Mouse (Mus musculus) intestine, embryonic 14.5 days (tissue): ENCODE results near the gene Rab34. TPM values are rescaled to one million over a fixed set of nuclear protein-coding genes. Genes with fewer than 3 reads are reported as not detected.

Experiments
- ATAC-seq: fragments of 200-750 bp; cut with Nextera tagmentation; replicated peaks from 2 replicates; pipeline ENCODE4 v1.8.0; 2017; ENCODE audit warnings: low read depth, moderate number of reproducible peaks, moderate TSS enrichment, moderate library complexity; ENCODE audit not compliant: low FRiP score, low TSS enrichment
- DNase-seq: peaks from one replicate; pipeline ENCODE4 v3.0.0-alpha.2; 2018; ENCODE audit warnings: low spot score
- H3K27ac ChIP-seq: fragments of 300-500 bp; sonication (generic); 2 replicates; pipeline ENCODE4 v1.5.1; 2014; ENCODE audit warnings: low read depth, mild to moderate bottlenecking, control low read depth
- H3K27me3 ChIP-seq: fragments of 300-500 bp; sonication (generic); replicated peaks from 2 replicates; pipeline ENCODE4 v1.6.1; 2014; ENCODE audit warnings: low read length, control low read depth; ENCODE audit not compliant: control insufficient read depth, insufficient read depth
- H3K36me3 ChIP-seq: fragments of 300-500 bp; sonication (generic); 2 replicates; pipeline ENCODE4 v1.6.1; 2014; ENCODE audit warnings: low read length, control low read depth; ENCODE audit not compliant: control insufficient read depth, insufficient read depth
- H3K4me1 ChIP-seq: fragments of 300-500 bp; sonication (generic); replicated peaks from 2 replicates; pipeline ENCODE4 v1.6.1; 2014; ENCODE audit warnings: low read length, control low read depth, mixed read lengths; ENCODE audit not compliant: control insufficient read depth, insufficient read depth
- H3K4me2 ChIP-seq: fragments of 300-500 bp; sonication (generic); 2 replicates; pipeline ENCODE4 v1.6.1; 2014; ENCODE audit warnings: low read length
- H3K4me3 ChIP-seq: fragments of 300-500 bp; sonication (generic); 2 replicates; pipeline ENCODE4 v1.5.1; 2014; ENCODE audit warnings: low read depth, low read length, control low read depth, mixed read lengths
- H3K9ac ChIP-seq: fragments of 300-500 bp; sonication (generic); 2 replicates; pipeline ENCODE4 v1.6.1; 2014; ENCODE audit warnings: mild to moderate bottlenecking, low read length
- H3K9me3 ChIP-seq: fragments of 300-500 bp; sonication (generic); 2 replicates; pipeline ENCODE4 v1.6.1; 2016; ENCODE audit warnings: low read length, control low read depth; ENCODE audit not compliant: control insufficient read depth
- WGBS: fragments of 180-500 bp; shearing (Covaris S2); extraction: QIAGEN DNeasy Blood & Tissue Kit; methylation state at CpG from one replicate; pipeline ENCODE4 v1.1.7; 2014; 5-methylcytosine and 5-hydroxymethylcytosine counted together
- polyA plus RNA-seq: library from polyadenylated mRNA; unstranded; fragments of >200 nt; fragmentation: Nextera tagmentation; extraction: Ambion mirVana; gene quantifications from 2 replicates; pipeline ENCODE4 v1.2.1, GENCODE M21; 2014

Gene Rab34
- polyA plus RNA-seq, 1 experiment from 2014 or later: 121 TPM

GRCm38 (mm10) chr11:78163045-78163444 lies 25.2 kb upstream of the Rab34 start:
- Histone ChIP-seq H3K36me3 (peaks cover 48% of the 10 kb centered on the region), H3K4me1 (peaks cover 29% of the 10 kb centered on the region)
- no peak for ATAC-seq

GRCm38 (mm10) chr11:78163681-78164603 lies 24.3 kb upstream of the Rab34 start:
- H3K9ac ChIP-seq: peak overlapping the region; percentile 99
- H3K27ac ChIP-seq: peak overlapping the region; percentile 98
- ATAC-seq (peak; percentile 69), DNase-seq (peak; percentile 87)
- H3K4me1 ChIP-seq: peaks cover 29% of the 10 kb centered on the region
- WGBS: under 1% methylated on average over 22 of the region's 22 CpGs
- peaks cover 40% of the 10 kb centered on the region for H3K36me3 ChIP-seq
- no peaks in the 10 kb centered on the region for H3K27me3 ChIP-seq
- H3K4me2 ChIP-seq: peak overlapping the region; percentile 82
- H3K4me3 ChIP-seq: peak overlapping the region; percentile 100
- H3K9me3 ChIP-seq: no peaks in the 10 kb centered on the region

More at GRCm38 (mm10) chr11:78163045-78163444, 25.2 kb upstream of the Rab34 start:
- H3K4me3 ChIP-seq: peak overlapping the region; percentile 100
- H3K4me2 ChIP-seq: peak overlapping the region; percentile 82
- no peaks in the 10 kb centered on the region for H3K27me3 ChIP-seq
- DNase-seq: no peak
- H3K27ac ChIP-seq: peak overlapping the region; percentile 98; the same call in 1 of the 2 replicates
- H3K9me3 ChIP-seq: no peaks in the 10 kb centered on the region
- H3K9ac ChIP-seq: peak overlapping the region; percentile 99
- 65% methylated on average over 2 of the region's 2 CpGs for WGBS

GRCm38 (mm10) chr11:78164604-78164923 lies 23.7 kb upstream of the Rab34 start:
- H3K9ac ChIP-seq: peak overlapping the region; percentile 99
- peaks cover 35% of the 10 kb centered on the region for H3K36me3 ChIP-seq
- under 1% methylated on average over 14 of the region's 14 CpGs for WGBS
- H3K27me3 ChIP-seq: no peaks in the 10 kb centered on the region
- no peaks in the 10 kb centered on the region for H3K9me3 ChIP-seq
- ATAC-seq (0 out of 2 replicates have a peak, but pooled peaks have one; percentile 0), DNase-seq (no peak)
- peak overlapping the region; percentile 100 for H3K4me3 ChIP-seq
- H3K27ac ChIP-seq: peak overlapping the region; percentile 98
- H3K4me2 ChIP-seq: peak overlapping the region; percentile 82
- H3K4me1 ChIP-seq: peaks cover 29% of the 10 kb centered on the region

GRCm38 (mm10) chr11:78164924-78165760 lies 23.1 kb upstream of the Rab34 start, which contains the start of gene Traf4:
TSS of gene Traf4 (minus strand) at chr11:78165589.
- H3K36me3 ChIP-seq: peaks cover 29% of the 10 kb centered on the region
- peak within 1 kb of the TSS; percentile 100 for H3K4me3 ChIP-seq
- H3K4me2 ChIP-seq: peak within 1 kb of the TSS; percentile 82
- H3K9me3 ChIP-seq: no peaks in the 10 kb centered on the region
- H3K27ac ChIP-seq: peak within 1 kb of the TSS; percentile 98
- peak within 1 kb of the TSS; percentile 99 for H3K9ac ChIP-seq
- under 1% methylated on average over 69 of the region's 78 CpGs for WGBS
- ATAC-seq (peak; percentile 79), DNase-seq (peak; percentile 88)
- no peaks in the 10 kb centered on the region for H3K27me3 ChIP-seq
- H3K4me1 ChIP-seq: peaks cover 29% of the 10 kb centered on the region

- WGBS: 3% methylated on average over 16 of the region's 16 CpGs
These were observed 22.5 kb upstream of the Rab34 start for GRCm38 (mm10) chr11:78165761-78166109.

GRCm38 (mm10) chr11:78166161-78166560 lies 22.1 kb upstream of the Rab34 start:
- Histone ChIP-seq H3K4me1 (peaks cover 29% of the 10 kb centered on the region), H3K9me3 (no peaks in the 10 kb centered on the region), H3K36me3 (peaks cover 19% of the 10 kb centered on the region), H3K27ac (peak overlapping the region; percentile 98), H3K27me3 (no peaks in the 10 kb centered on the region), H3K4me3 (peak overlapping the region; percentile 100), H3K4me2 (peak overlapping the region; percentile 82), H3K9ac (peak overlapping the region; percentile 99; the same call in 1 of the 2 replicates)
- ATAC-seq (no peak), DNase-seq (no peak)
- 43% methylated on average over 4 of the region's 4 CpGs for WGBS

More at GRCm38 (mm10) chr11:78165761-78166109, 22.5 kb upstream of the Rab34 start:
- Histone ChIP-seq H3K27me3 (no peaks in the 10 kb centered on the region), H3K36me3 (peaks cover 23% of the 10 kb centered on the region), H3K4me3 (peak overlapping the region; percentile 100), H3K4me2 (peak overlapping the region; percentile 82), H3K27ac (peak overlapping the region; percentile 98), H3K9ac (peak overlapping the region; percentile 99), H3K4me1 (peaks cover 29% of the 10 kb centered on the region), H3K9me3 (no peaks in the 10 kb centered on the region)
- DNase-seq (peak; percentile 90), ATAC-seq (peak; percentile 17; the same call in 1 of the 2 replicates)

- no peak for ATAC-seq
- peaks cover 29% of the 10 kb centered on the region for H3K4me1 ChIP-seq
- H3K4me2 ChIP-seq: no peak overlapping the region; the same call in 1 of the 2 replicates
- no peak overlapping the region for H3K4me3 ChIP-seq
- H3K9me3 ChIP-seq: no peaks in the 10 kb centered on the region
- H3K27ac ChIP-seq: no peak overlapping the region
- no peak for DNase-seq
- WGBS: 62% methylated on average over 6 of the region's 6 CpGs
- H3K27me3 ChIP-seq: no peaks in the 10 kb centered on the region
- H3K9ac ChIP-seq: no peak overlapping the region
- peaks cover 14% of the 10 kb centered on the region for H3K36me3 ChIP-seq
These were observed 21.6 kb upstream of the Rab34 start for GRCm38 (mm10) chr11:78166640-78167039.

GRCm38 (mm10) chr11:78167257-78167959 lies 20.8 kb upstream of the Rab34 start:
- peaks cover 23% of the 10 kb centered on the region for H3K4me1 ChIP-seq
- DNase-seq (no peak), ATAC-seq (no peak)
- H3K4me3 ChIP-seq: no peak overlapping the region
- WGBS: 86% methylated on average over 14 of the region's 14 CpGs
- H3K9ac ChIP-seq: no peak overlapping the region
- no peak overlapping the region for H3K27ac ChIP-seq
- H3K27me3 ChIP-seq: no peaks in the 10 kb centered on the region
- H3K36me3 ChIP-seq: peaks cover 10% of the 10 kb centered on the region; the same call in 1 of the 2 replicates
- no peaks in the 10 kb centered on the region for H3K9me3 ChIP-seq
- no peak overlapping the region for H3K4me2 ChIP-seq
